Mouse (Mus musculus): Measurements from ENCODE around the gene Esp8.
"Not testable (repeated sequence)": the region's sequence is repeated elsewhere in the genome, so short reads cannot be mapped to it uniquely, and the experiment has no call there.

The Esp8 gene

DNA sequence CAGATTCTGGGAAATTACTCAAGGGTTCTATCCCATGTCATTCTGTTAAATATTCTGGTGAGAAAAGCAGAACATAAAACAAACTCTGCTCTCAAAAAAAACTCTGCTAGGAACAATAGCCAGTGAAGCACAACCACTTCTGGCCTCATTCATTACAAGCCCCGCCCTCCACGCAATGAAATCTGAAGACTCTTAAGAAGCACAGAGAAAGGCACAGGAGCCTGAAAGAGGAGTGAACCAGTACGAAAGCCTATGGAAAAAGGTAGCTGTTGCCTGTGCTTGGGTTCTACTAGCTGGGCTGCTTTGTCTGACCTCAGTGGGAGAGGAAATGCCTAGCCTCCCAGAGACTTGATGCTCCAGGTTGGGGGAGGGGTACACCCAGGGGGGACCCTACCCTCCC lies at the start of gene Esp8:
Esp8 (plus strand) TSS at position 205 of the 400 bp plus-strand sequence.
- DNase-seq (ENCODE audit: low read depth, low spot score): no peak

DNA sequence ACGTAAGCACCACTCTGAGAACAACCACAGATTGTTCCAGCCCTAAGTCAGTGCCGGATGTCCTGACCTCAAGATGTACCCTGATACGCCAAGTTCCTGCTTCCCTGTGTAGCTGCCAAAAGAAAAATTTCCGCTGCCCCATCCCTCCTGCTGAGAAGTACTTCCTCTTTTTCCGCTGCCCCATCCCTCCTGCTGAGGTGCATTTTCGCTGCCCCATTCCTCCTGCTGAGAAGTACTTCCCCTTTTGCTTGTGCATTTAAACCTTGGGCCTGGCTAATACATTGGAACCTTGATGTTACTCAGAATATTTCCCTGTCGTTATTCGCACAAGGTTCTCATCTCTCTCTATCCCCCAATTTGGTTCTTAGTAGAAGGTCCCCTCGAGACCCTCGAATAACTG lies 36.3 kb upstream of the Esp8 start:
- not testable (repeated sequence) for DNase-seq (ENCODE audit: low read depth, low spot score)

DNA sequence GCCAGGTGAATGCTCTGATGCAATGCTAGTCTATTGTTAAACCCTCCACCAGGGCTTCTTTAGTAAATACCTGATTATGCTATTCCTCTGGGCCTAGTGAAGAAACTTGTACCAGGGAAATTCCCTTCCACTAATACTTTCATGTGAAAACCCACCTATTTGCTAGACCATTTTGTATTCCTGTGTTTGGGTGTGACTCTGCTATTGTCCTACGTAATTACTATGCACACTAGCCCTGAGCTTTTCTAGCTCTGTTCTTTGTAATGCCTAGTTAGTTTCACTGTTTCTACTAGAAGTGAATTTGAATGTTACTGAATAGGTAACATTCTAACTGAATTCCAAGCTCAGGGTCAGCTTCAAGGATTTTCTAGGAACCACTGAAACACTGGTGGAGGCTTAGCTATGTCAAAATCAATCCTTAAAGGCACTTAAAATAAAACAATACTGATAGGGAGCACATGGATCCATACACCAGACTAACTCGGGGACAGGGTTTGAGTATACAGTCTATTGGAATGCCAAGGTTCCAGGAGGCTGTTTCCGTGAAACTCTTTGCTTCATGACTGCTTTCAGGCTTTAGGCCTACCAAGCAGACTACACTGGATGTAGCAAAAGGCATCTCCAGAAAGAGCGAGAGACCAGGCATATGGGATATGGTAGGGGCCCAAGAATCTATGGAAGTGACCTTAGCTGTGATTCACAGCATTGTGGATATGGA lies 24.2 kb upstream of the Esp8 start:
- not testable (repeated sequence) for DNase-seq (ENCODE audit: low read depth, low spot score)

DNA sequence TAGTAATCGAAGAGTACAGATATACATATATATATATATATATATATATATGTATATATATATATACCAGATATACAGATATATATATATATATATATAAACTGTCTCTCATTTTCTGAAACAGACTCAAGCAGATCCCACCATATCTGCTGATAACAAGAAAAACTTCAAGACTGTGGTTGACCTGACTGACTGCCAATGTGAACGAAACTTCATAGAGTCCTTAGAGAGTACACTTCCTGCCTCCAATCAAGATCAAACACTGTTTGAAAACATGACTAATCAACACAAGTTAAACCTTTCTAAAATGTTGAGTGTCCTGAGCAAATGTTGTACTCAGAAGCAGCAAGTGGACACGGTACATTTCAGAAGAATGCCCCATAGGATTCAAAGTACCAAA lies 10.0 kb downstream of the Esp8 start:
- DNase-seq (ENCODE audit: low read depth, low spot score): no peak

DNA sequence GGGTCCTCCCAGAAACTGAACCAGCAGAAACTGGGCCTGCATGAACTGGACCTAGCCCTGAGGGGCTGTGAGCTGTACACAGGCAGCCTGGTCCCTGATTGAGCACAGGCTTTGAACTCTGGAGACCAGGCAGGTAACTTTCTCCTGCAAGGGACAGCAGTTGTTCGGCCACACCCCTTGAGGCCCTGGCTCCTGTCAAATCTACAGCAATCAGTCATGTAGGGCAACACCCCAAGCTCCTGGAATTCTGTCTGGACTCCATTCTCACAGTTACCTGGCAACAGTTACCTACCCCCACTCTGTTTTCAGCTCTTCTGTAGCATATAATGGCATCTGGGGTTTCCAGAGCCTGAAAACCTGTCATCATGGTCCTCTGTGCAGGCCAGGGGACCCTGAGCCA lies 11.3 kb downstream of the Esp8 start:
- no peak for DNase-seq (ENCODE audit: low read depth, low spot score)

DNA sequence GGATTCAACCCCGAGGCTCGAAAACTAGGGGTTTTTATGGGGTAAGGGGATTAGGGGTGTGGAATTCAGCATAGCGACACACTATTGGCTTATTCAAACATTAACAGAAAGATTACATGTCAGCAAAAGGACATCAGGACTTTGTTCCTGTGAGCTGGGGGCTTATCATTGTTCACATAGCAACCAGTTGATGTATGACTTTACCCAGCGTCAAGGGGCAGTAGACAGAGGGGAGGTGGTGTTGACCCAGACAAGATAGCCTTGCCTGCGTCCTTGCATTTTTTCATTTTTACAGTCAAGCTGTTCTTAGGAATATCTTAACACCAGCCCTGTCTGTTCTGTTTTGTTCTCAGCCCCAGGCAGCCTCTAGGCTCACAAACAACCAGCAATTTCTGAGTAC lies 27.2 kb downstream of the Esp8 start:
- not testable (repeated sequence) for DNase-seq (ENCODE audit: low read depth, low spot score)

DNA sequence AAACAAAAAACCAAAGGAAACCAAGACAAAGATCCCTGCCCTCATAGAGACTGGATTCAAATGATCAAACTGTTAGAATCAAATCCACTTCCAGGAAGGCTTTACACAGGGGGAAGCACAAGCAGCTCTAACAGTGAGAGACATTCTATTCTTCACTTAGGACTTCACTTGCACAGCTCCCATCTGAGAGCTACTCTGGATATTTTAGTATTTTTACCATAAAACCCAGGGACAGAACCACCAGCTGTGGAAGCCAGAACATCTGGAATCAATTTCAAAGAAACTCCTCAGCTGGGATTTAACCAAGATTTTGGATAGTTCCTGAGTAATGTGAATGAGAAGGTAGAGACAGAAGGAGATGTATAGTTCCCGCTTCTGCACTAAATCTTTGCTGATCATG lies 33.6 kb downstream of the Esp8 start:
- no peak for DNase-seq (ENCODE audit: low read depth, low spot score)

DNA sequence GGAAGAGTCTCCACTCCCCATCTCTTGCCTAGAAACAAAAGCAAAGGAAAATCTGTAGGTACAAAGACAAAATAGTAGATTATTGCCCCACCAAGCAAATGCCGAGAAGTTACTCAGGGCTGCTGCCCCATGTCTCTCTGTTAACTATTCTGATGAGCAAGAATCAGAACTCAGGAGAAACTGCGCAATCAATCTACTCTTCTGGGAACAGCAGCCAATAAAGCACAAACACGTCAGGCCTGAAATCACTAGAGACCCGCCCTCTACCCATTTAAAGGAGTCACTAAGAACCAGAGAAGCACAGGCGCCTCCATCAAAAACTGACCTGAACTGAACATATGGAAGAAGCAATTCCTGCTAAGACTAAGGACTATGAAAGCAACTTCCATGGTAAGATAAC lies 41.4 kb downstream of the Esp8 start, which contains the start of gene Esp6:
Esp6 (plus strand) TSS at position 301 of the 400 bp plus-strand sequence.
- no peak for DNase-seq (ENCODE audit: low read depth, low spot score)
